Mouse (Mus musculus) CH12.LX (cell line): Measurements from ENCODE around the gene Grm8.

Experiments
- CHD2 ChIP-seq: IDR thresholded peaks from 2 replicates; pipeline ENCODE4 v1.6.1; 2011; ENCODE audit warnings: low read length, improper control_type of control experiment
- CTCF ChIP-seq, 2 experiments: IDR thresholded peaks in 1 of 2; conservative IDR thresholded peaks in 1 of 2; 2 replicates each; pipeline ENCODE4 v1.5.1; 2011 to 2012; ENCODE audit warnings: low read depth in 2 of 2, low read length in 2 of 2, improper control_type of control experiment in 1 of 2, inconsistent platforms in 1 of 2, mild to moderate bottlenecking in 1 of 2, moderate library complexity in 1 of 2
- EP300 ChIP-seq: IDR thresholded peaks from 2 replicates; pipeline ENCODE4 v1.6.1; 2011; ENCODE audit warnings: low read length, improper control_type of control experiment
- JUND ChIP-seq: conservative IDR thresholded peaks from 2 replicates; pipeline ENCODE4 v1.6.1; 2011; ENCODE audit warnings: low read depth, low read length, improper control_type of control experiment
- POLR2A ChIP-seq: IDR thresholded peaks from 2 replicates; pipeline ENCODE4 v1.6.1; 2011; ENCODE audit warnings: low read depth, mild to moderate bottlenecking, improper control_type of control experiment, low read length
- SMC3 ChIP-seq: IDR thresholded peaks from 2 replicates; pipeline ENCODE4 v1.6.1; 2011; ENCODE audit warnings: low read depth, low read length, improper control_type of control experiment

- TF ChIP-seq CTCF (conservative IDR thresholded peaks at IDR 0.05 in 1 of 2, IDR thresholded peaks at IDR 0.05 in 1 of 2; ENCODE audit: low read depth in 2 of 2, low read length in 2 of 2) (no peak), POLR2A (no peak), JUND (no peak), EP300 (no peak), SMC3 (no peak), CHD2 (no peak)
Observed at GRCm38 (mm10) chr6:27517620-27518019, 617.4 kb downstream of the Grm8 start.
